Mouse (Mus musculus) kidney, embryonic 16.5 days (tissue): Measurements from ENCODE around the gene Smpdl3a. TPM values are rescaled to one million over a fixed set of nuclear protein-coding genes. Genes with fewer than 3 reads are reported as not detected.

ENCODE experiments used
- ATAC-seq: fragments of 200-750 bp; cut with Nextera tagmentation; 2 replicates; pipeline ENCODE4 v1.8.0; 2017; ENCODE audit warnings: moderate TSS enrichment; ENCODE audit not compliant: low FRiP score, low TSS enrichment
- H3K27ac ChIP-seq: fragments of 300-500 bp; sonication (generic); 2 replicates; pipeline ENCODE4 v1.5.1; 2014; ENCODE audit warnings: low read length
- H3K27me3 ChIP-seq: fragments of 300-500 bp; sonication (generic); 2 replicates; pipeline ENCODE4 v1.6.1; 2014; ENCODE audit warnings: low read length, control low read depth, mixed read lengths; ENCODE audit not compliant: insufficient read depth
- H3K36me3 ChIP-seq: fragments of 300-500 bp; sonication (generic); 2 replicates; pipeline ENCODE4 v1.6.1; 2014; ENCODE audit warnings: low read length, control low read depth, mixed read lengths; ENCODE audit not compliant: insufficient read depth
- H3K4me1 ChIP-seq: fragments of 300-500 bp; sonication (generic); 2 replicates; pipeline ENCODE4 v1.6.1; 2014; ENCODE audit warnings: low read length, control low read depth, mixed read lengths; ENCODE audit not compliant: insufficient read depth
- H3K4me2 ChIP-seq: fragments of 300-500 bp; sonication (generic); replicated peaks from 2 replicates; pipeline ENCODE4 v1.6.1; 2014; ENCODE audit warnings: low read depth, low read length
- H3K4me3 ChIP-seq: fragments of 300-500 bp; sonication (generic); 2 replicates; pipeline ENCODE4 v1.5.1; 2014; ENCODE audit warnings: mild to moderate bottlenecking, low read length
- H3K9ac ChIP-seq: fragments of 300-500 bp; sonication (generic); replicated peaks from 2 replicates; pipeline ENCODE4 v1.6.1; 2014; ENCODE audit warnings: low read length
- H3K9me3 ChIP-seq: fragments of 300-500 bp; sonication (generic); 2 replicates; pipeline ENCODE4 v1.6.1; 2016; ENCODE audit warnings: low read length, control low read depth
- WGBS: fragments of 180-500 bp; shearing (Covaris S2); extraction: QIAGEN DNeasy Blood & Tissue Kit; methylation state at CpG from one replicate; pipeline ENCODE4 v1.1.7; 2014; 5-methylcytosine and 5-hydroxymethylcytosine counted together
- polyA plus RNA-seq: library from polyadenylated mRNA; unstranded; fragments of >200 nt; fragmentation: Nextera tagmentation; extraction: Ambion mirVana; gene quantifications from 2 replicates; pipeline ENCODE4 v1.2.1, GENCODE M21; 2015

Smpdl3a gene
- polyA plus RNA-seq, 1 experiment from 2014 or later, result 39.2 TPM

- H3K9ac ChIP-seq, result no peak overlapping the region
- H3K36me3 ChIP-seq, result no peaks in the 10 kb centered on the region
- ATAC-seq, result no peak
- H3K4me3 ChIP-seq, result no peak overlapping the region
- 51% methylated on average over 5 of the region's 6 CpGs for WGBS
- H3K4me1 ChIP-seq, result no peaks in the 10 kb centered on the region
- H3K27ac ChIP-seq, result no peak overlapping the region
- no peak overlapping the region for H3K4me2 ChIP-seq
- H3K9me3 ChIP-seq, result no peaks in the 10 kb centered on the region
- no peaks in the 10 kb centered on the region; the same call in 1 of the 2 replicates for H3K27me3 ChIP-seq
Measured at GRCm38 (mm10) chr10:57847916-57848682, 54.0 kb downstream of the Smpdl3a start.

Other genes with a start within 250 kb of the Smpdl3a start
- gene Pkib, start 162.4 kb upstream of the Smpdl3a start, polyA plus RNA-seq, result 4.1 and 5.1 TPM in 2 replicates
- gene Fabp7, start 9.5 kb upstream of the Smpdl3a start, polyA plus RNA-seq, result 5.3 and 8.5 TPM in 2 replicates